Mouse (Mus musculus) frontal cortex, postnatal 25 days (tissue): ENCODE results near the gene Vmn2r19.
"Not testable (repeated sequence)": the region's sequence is repeated elsewhere in the genome, so short reads cannot be mapped to it uniquely, and the experiment has no call there.

Experiments
- DNase-seq, 2 experiments: peaks; one replicate each; pipeline ENCODE4 v3.0.0; 2022; ENCODE audit warnings: low spot score in 2 of 2

Vmn2r19 gene

DNA sequence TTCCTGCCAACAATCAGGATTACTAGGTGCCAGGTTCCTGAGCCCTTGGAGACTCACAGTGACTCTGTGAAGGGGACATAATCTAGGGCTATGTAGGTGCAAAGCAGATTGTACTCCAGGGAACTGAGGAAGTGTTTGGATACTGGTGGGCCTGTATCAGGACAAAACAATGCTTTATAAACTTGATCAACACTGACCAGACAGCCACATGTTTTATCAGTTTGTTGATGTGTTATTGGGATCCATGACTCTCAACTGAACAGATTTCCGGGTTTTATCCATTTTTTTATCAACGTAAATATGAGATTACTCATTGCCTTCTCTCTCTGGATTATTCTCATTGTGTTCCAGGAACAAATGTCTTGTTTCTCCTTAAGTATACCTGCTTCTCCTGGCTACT lies at the start of gene Vmn2r19:
Gene Vmn2r19 (plus strand): TSS at position 301 of the 400 bp plus-strand sequence.
- no peak for DNase-seq

DNA sequence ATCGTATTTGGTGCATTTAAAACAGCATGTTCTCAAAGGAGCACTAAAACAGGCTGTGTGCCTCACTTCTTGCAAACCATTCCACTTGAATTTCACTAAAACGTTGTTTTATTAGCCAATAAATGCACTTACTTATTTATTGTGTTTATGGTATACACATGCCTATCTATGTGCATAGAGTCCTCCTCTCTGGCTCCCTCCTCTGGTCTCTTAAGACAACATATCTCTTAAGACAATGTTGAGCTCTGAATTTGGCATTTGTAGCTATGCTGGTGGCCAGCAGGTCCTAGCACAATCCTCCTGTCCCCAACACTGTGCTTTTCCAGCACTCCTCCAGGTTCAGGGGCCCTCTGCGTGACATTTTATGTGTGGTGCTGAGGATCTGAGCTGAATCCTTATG lies 49.2 kb upstream of the Vmn2r19 start:
- DNase-seq = no peak

DNA sequence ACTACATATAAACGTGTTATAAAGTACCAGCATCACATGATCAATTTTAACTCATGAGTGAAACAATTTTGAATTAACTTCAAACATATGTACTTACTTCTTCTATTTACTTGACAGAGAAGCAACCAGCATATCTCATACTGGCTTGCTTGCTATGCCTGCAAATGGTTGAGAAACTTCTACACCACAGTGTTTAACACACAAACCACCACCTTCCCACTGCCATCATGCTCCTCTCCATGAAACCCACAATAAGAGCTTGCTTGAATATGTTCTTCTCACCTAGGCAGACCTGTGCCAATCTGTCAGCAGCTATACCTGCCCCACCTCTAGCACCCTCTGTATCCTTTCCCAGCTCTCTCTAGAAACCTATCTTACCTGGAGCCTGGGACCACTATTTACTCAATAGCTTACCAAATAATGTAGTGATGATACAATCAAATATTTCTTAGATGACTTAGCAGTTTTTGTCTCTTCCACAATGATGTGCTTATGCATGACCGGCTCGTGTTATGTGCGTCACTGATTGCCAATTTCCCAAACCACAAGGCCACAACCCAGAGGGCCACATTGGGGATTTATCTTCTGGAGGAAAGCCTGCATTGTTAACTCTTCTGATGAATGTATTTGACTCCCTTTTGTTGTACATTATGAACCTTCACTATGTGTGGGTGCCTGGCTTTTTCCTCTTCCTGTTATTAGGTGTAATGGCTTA lies 48.1 kb upstream of the Vmn2r19 start:
- no peak for DNase-seq

DNA sequence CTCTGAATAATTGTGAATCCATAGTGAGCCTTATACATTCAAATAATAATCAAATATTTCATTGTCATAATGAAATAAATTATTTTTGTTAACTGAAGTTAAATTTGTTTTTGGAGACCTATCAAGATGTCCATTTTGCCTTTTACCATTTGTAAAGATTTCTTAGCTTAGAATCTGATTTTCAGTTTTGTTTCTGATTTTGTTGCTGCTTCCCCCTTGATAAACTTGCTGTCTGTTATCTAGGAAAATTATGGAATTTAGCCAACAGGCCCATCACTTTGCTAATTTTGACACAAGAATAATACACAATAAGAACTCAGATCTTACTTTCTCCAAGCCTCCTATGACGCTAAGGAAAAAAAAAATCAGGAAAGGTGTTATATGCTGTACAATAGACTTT lies 47.3 kb upstream of the Vmn2r19 start:
- no peak for DNase-seq

DNA sequence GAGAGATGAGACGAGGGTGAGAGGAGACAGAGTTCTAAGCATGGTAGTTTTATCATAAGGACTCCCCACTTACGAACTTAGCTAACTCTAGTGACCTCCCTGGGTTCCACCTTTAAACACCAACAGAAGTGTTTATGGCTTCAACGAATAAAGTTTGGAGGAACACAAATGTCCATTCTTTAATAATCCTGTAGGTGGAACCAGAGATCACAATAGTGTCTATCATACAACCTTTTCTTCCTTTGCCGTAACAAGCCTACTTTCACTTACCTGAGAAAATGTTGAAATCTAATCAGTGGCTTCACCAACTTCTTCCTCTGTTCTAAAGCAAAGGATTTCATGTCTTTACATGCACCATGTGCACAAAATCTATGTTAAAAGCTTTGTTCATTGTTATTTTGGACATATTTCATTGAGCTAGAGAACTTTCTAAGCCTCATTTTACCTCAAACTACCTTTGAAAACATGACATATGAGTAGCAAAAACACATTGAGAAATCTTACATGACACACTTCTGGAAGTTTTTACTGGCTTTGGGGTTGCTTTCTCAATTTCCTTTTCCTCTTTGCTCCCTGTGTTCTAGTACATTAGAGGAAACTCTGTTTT lies 46.5 kb upstream of the Vmn2r19 start, which contains the start of gene Clec4d:
Gene Clec4d (plus strand): TSS at position 557 of the 607 bp plus-strand sequence.
- DNase-seq = no peak

DNA sequence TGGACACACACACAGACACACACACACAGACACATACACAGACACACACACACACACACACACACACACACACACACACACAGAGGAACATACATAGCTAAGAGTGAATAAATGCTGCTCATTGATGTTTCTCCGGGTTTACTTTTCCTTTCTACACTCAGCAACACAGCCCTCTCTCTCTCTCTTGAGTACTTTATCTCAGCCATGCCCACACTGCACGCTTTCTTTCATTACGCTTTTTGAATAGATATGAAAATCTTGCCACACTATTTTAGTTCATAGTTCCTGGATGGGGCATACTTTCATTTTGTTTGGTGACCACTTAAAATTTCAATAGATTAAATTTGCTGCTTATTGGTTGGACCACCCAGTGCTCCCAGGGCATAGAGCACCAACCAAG lies 43.9 kb upstream of the Vmn2r19 start:
- DNase-seq = no peak

DNA sequence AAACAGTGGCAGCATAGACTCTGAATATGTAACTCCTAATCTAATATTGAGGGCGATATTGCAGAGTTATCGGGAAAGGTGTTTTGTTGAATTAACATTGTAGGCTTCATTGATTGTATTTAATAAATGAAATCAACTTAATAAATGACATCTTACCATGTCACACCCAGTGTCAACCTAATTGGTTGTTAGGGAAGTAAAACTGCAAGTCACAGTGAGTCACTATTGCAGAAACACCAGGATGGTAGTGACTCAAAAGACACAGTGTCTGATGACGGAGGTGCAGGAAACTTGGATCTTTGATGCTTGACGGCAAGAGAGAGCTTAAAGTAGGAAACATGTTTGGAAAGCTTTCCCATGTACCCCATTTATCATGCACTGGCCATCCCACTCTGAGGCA lies 42.3 kb upstream of the Vmn2r19 start:
- DNase-seq = no peak

DNA sequence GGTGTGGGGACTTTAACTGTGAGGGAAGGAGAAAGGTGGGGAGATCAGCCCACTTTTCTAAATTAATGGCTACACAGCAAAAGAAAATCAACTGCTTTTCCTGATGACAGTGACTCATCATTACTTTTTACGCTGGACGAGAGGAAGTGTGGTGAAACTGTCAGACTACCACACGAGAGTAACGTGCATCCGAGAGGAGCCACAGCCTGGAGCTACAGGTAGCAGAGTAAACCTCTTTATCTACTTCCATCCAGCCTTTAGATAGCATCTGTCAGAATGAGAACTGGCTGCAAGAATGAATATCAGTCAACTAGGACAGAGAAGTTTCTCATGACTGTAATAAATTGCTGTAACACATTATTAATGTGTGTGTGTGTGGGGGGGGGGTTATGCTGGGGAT lies 41.2 kb upstream of the Vmn2r19 start:
- no peak for DNase-seq

DNA sequence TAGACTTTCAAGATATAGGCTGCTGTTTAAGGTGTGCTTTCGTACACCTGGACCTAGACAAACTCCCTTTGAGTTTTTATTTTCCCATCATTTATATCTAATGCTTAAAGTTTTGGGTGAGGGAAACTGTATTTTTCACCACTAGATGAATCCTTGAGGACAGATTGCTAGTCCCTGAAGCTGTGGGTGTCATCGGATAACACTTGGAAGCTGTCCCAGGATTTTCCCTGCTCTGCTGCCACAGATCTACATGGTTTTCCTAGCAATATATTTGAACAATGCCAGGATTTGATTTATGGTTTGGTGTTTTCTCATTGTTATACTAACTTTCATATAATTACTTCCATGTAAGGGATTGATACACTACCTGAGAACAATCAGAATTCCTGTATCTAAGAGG lies 28.7 kb upstream of the Vmn2r19 start:
- no peak for DNase-seq

DNA sequence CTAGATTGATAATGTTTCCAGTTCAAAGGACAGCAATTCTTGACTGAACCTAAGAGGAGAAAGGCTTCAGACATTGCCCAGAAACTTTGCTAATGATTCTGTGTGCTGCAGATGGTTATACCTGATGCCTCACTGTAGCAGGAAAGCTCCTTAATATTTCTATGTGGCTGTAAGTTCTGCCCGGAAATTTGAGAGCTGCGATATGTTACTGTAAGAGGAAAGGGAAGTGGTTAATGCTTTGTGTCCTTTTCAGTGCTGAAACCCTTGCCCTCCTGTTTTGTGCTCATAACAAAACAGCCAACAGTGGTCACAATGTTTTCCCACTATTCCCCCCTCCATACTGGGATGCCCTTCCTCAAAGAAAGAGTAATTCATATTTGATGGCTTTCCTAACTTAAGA lies 21.8 kb upstream of the Vmn2r19 start:
- no peak for DNase-seq

DNA sequence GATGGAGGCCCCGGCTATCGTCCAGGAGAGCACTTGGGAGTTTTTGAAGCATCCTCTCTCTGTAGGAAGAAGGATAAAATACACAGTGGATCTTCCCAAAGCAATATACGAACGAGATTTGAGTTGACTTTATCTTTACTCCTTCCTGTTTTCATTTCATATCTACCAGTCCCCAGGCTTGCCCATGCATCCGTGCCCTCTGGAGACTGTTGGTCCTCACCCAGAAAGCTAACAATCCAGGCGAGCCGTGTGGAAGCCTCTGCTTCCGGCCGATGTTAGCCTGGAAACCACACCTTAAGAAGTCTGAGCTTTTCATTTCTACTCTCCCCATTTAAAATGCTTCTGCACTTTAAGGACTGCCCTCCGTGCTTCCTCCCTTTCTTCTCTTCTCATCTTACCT lies 19.2 kb upstream of the Vmn2r19 start:
- DNase-seq = no peak

DNA sequence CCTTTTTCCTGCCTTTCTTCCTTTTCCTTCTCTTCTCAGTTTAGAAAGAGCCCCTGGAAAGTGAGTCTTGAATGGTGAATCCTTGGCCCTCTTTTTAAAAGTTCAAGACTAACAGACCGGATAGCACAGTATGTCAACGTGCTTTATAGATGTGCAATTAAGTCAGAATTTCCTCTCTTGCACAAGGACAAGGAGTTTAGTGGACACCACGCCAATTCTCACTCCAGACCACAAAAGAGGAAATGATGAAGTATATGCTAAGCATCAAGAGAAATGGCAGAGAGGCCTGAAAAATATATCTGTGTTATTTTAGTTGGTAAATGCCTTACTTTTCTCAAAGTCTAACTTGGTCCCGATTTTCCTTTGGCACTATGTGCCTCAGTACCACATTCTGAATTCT lies 18.4 kb upstream of the Vmn2r19 start, which contains the start of gene Clec4e:
Gene Clec4e (minus strand): TSS at position 118 of the 400 bp plus-strand sequence.
- no peak for DNase-seq

DNA sequence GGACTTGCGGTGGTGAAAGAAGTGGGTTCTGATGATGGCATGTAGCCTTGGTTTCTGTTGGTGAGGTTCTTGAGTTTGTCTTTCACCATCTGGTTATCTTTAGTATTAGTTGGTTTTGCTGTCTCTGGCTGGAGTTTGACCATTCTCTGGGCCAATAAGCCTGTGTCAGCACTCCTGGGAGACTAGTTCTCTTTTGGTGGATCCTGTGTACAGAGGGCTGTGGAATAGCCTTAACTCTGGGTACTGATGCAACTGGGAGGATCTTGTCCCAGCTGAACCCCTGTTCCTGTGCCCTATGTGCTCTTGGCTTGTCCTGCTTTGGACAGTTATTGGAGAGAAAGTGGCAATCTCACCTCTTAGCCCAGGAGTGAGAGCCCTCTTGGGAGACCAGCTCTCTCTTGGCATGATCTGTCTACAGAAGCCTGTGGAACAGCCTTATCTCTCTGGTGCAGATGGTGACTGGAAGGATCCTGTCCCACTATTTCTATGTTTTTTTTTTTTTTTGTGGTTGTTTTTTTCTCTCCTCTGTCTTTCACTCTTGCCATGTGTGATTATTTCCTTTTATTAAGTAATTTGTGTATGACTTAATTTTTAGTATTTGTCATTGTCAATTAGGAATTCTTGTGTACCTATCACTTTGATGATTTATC lies 15.3 kb upstream of the Vmn2r19 start:
- DNase-seq = no peak

DNA sequence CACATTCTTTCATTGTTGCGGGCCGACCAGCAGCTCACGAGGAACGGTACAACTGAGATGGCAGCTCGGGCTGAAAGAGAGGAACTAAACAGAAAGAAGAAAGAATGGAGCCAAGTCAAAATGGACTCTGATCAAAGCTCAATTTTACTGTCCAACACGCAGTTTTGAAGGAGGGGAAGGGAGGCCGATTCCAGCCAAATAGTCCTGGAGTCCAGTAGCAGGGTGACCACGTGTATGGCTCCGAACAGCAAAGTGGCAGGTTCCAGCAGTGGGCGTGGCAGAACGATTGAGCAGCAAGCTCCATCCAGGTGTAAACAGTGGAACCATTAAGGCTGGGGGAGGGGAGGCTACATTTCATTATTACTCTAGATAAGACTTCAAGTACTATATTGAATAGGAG lies 14.6 kb upstream of the Vmn2r19 start:
- DNase-seq = not testable (repeated sequence)

DNA sequence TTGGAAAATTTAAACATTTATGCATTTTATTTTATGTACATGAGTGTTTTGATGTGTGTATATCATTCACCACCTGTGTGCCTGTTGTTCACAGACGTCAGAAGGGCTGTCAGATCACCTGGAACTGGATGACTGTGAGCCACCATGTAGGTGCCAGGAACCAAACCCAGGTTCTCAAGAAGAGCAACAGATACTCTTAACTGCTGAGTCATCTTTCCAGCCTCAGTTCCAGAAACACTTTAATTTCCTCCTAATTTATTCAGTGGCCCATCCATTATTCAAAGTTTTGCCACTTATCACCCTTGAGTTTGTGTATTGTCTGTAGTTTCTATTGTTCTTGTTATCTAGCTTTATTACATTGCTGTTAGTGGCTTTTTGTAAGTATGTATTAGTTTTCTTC lies 11.4 kb upstream of the Vmn2r19 start:
- no peak for DNase-seq

DNA sequence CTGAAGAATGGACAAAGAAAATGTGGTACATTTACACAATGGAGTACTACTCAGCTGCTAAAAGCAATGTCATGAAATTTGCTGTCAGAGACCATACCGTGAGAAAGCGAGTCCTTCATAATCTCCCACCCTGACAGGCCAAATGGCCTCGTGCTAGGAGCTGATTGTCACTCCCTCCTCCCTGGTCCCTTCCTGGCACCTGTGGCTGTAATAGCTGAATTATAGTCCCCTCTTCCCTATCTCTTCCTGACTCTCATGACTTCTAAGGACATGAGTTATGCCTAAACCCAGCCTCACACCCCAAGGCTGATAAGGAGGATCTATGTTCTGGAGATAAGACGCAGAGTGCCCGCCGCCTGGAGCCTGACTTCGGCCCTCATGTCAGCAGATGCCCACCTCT lies 1.8 kb upstream of the Vmn2r19 start:
- not testable (repeated sequence) for DNase-seq

DNA sequence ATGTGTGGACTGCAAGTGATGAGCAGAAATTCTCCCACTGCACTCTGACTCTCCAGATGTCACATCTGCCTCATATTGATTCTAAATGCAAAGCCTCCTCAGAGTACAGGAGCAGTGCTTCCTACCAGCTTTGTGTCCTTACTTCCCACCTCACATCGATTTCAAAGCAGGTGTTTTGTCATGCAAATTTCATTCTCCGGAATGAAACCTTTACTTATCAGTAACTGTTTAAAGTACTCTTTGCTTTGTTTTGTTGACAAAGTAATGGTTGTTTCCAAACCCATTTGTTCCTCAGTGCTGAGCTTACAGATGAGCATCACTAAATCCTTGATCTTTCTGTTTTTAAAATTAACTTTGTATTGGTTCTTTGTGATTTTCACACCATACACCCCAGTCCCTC lies 24.4 kb downstream of the Vmn2r19 start:
- DNase-seq = no peak

DNA sequence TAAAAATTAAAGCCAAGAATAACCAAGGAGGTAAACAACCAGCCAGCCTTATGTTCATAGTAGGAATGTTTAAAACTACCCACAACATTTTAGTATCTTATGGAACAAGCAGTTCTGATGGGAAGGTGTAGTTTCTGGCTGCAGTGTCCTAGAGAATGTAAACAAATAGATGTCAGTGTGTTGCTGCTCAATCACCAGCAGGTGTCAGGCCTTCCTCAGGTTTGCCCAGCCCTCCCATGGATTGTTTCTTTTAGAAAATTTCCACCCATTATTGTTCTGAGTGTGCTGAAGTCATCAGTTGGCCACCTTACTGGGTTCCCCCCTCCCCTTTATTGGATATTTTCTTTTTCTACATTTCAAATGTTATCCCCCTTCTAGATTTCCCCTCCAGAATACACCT lies 32.0 kb downstream of the Vmn2r19 start:
- DNase-seq = no peak

DNA sequence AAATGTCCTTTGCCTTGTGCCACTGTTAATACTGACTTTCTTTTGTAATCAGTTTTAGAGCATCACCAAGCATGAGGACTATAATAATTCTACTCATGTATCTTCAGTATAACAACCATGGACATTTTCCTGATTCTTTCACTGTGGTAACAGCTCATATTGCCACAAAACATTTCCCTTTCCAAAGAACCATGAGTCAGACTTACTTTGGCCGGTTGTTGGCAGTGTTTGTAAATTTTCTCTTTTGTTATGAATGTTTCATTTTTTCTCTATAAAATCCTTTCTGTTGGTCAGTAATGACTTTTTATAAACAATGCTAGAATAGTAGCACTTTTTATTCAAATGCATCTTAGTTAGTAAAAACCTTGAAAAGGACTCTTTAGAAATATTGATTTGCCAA lies 38.0 kb downstream of the Vmn2r19 start:
- DNase-seq = no peak
